Mouse (Mus musculus) thymus, adult 18-20 months (tissue): ENCODE measurements at regions not wholly inside any gene's neighbourhood (a gene's known extent, or its start where the extent isn't known, plus 50 kb on each side); places are given as distances from the start of the nearest gene placed in this dataset.
"Not testable (repeated sequence)": the region's sequence is repeated elsewhere in the genome, so short reads cannot be mapped to it uniquely, and the experiment has no call there.

Experiments
- DNase-seq, 2 experiments: peaks; one replicate each; pipeline ENCODE4 v3.0.0; 2022; ENCODE audit warnings: mixed read lengths in 2 of 2

DNA sequence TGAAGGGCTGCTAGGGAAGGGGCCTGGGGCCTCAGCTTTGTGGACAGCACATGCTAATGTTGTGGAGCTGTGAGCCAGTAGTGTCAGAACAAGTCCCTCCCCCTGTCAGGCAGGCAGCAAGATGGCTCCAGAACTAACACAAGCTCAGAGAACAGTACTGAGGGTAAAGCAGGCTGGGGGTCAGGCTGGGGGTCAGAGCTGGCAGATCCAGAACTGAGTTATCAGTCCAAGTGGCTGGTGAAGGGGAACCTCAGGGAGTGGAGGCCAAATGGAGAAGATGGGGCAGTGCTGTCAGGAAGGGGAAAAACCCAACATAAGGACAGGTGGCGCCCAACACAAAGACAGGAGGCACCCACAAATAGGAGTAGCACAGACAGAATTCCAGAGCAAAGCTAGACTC is 985.1 kb downstream of the 4930447A16Rik start:
- DNase-seq = no peak

DNA sequence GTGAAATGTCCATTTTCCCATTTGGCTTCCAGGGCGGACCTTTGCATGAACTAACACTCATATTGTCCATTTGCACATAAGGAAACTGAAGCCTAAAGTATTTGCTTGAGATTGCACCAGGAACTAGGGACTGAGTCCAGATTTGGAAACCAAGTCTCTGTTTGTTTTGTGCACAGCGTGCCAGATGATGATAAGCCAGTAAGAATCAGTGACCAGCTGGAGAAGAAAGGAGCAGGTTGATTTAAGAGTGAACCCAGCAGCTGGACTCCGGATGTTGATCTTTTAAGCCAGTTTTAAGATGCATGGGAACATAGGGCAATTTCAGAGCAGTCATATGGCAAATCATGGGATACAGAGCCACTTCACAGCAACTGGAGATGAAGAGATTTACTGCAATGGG is 987.1 kb downstream of the 4930447A16Rik start:
- DNase-seq = no peak

DNA sequence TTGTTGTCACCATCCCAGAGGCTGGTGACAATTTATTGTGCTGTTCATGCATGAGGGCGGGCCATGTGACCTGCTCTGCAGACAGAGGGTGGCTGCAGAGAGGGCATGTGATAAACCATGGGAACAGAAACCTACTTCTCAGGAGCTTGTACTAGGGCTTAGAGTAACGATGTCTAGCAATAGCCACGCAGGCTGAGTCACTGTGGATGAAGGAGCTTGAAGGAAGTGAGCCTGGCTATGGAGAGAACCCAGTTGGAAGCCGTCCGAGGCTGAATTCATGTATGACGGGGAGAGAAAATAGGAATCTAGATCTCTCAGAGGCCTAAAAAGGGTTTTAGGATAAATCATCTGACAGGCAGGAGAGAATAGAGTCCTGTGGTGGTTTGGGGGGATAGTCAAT is 988.0 kb downstream of the 4930447A16Rik start:
- no peak for DNase-seq

DNA sequence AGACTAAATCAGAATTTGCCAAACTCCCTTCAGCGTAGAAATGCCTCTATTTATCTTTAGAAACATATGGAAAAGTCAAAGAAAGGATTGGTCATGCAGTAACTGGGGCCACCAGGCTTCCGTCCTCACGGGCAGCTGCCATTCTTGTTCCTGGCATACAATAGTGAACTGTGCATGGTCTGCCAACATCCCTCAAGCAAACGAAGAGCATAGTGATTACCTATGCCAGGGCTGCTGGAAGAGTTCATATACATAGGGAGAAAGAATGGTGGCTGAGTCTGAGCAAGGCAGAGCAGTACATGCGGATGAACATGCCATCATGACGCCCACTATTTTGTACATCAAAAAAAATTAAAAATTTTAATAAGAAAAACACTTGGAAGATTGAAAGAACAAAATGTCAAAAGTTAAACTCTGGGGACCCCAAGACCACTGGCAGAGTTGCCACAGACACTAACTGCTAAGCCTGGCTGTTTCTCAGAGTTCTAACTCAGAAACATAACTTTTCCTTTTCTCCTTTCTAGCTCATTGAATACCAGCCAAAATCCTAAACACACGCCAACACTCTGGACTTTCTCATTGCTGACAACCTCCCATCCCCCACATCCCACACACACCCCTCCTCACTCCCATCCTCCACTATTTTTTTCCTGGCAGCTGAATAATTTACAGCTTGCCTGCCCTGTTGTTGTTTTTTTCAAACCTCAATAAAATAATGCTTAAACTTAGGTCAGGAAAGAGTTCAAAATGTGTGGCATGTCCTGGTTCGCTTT is 989.1 kb downstream of the 4930447A16Rik start:
- no peak for DNase-seq

DNA sequence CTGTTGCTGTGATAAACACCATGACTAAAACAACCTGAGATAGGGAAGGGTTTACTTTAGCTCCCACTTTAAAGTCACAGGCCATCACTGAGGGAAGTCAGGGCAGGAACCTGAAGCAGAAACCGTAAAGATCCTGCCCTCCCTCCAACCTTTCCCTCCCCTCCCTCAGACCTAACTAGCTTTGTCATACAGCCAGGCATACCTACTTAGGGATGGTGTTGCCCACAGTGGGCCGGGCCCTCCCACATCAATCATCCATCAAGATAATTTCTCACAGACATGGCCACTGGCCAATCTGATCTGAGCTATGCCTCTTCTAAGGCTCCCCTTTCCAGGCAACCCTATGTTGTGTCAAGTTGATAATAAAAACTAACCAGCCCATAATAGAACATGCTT is 989.7 kb downstream of the 4930447A16Rik start:
- no peak for DNase-seq

DNA sequence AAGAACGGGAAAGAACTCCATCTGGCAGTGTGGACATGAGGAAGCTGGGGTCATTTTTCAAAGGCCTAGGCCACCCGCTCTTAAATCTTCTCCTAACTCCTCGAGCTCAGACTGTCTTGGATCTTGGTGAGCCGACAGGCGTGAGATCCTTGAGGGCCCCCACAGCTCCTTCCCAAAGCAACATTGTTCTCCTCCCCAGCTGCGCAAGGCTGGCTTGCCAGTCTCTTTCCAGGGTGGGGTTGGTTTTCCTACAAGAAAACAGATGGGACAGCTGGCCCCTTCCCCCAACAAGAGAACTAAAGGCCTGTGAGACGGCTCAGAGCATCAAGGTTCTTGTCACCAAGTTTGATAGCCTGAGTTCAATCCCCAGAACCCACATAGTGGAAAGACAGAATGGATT is 994.3 kb downstream of the 4930447A16Rik start:
- no peak for DNase-seq

DNA sequence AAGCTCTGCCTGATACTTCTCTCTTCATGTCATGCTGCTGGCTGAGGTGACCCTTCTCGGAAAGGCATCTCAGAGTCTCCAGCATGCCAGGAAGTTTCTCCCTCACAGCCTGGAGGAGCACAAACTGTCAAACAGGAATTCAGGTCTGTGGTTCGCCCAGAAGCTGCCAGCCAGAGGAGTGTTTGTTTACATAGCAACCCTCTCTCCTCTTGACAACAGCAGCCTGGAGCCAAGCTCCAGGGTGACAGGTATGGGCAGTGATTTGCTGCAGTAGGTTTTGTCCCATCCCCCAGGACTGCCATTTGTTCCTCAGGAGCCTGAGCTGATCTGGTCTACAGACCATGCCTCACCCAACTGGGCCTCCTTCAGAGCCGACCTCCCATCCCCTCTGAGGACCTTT is 995.4 kb downstream of the 4930447A16Rik start:
- DNase-seq = no peak

DNA sequence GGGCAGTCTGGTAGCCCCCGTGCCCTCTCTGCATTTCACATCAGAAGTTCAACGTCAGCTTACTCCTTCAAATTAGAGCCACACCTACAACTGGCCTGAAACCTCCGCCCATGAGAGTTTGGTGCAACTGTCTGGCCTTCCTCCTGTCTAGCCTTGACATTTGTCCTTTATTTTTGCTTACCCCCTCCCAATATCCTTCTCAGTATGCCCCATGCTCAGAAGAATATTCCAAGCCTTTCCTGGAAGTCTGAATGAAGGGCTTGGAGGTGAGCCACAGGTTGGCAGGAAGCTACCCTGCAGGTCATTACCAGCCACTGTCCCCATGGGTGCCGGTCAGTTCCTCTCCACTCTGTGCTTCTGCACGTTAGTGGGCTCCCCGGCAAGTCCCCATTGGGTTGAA is 997.4 kb downstream of the 4930447A16Rik start:
- DNase-seq = no peak

DNA sequence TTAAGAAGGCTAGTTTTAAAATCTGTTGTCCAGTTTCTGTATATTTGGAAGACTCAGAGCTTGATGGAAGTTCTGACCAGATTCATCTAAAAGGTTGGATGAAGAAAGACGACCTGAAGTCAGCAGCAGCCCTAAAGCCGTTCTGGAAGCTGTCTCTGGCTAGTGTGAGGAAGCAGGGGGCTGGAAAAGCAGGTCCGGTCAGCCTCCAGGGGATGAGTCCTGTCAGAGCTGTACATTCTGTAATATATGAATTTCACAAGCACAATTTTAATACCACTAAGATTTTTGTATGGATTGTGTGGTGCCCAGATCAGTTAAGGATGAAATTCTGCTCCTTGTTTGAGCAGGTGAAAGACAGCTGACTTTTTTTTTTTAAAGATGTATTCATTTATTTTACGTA is 1000.2 kb downstream of the 4930447A16Rik start:
- no peak for DNase-seq

DNA sequence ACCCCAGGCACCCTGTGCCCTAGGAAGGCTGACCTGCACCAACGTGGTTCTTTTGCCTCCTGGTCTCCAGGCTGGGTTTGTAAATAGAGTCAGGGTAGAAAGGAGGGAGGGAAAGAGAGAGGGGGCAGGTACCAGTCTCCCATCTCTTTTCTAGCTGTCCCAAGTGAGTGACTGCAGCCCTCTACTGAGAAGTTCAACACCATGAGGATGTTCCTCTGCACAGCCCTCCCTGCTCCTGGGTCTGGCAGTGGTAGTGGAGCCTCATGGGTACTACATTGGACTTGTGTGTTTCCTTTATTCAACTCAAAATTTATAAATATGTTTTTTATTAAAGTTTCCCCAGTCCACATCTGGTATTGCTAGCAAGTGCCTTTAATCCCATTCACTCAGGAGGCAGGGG is 1002.6 kb downstream of the 4930447A16Rik start:
- DNase-seq = no peak

DNA sequence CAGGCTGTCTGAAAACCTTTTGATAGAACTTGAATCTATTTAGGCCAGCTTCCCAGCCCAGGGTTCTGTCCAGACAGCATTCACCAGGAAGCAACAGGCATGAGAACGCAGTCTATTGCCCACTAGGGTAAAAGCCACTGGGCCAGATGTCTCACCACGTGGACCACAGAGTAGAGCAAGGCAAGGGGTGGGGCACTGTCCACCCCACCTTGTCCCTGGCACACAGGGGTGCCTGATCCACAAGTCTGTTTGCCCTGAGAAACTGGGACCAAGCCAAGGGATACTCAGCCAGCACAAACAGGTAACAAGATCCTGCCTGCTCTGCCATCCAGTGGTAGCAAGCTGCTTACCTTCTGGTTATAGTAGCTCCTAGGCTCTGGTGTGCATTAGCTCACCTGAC is 1006.3 kb downstream of the 4930447A16Rik start:
- no peak for DNase-seq

DNA sequence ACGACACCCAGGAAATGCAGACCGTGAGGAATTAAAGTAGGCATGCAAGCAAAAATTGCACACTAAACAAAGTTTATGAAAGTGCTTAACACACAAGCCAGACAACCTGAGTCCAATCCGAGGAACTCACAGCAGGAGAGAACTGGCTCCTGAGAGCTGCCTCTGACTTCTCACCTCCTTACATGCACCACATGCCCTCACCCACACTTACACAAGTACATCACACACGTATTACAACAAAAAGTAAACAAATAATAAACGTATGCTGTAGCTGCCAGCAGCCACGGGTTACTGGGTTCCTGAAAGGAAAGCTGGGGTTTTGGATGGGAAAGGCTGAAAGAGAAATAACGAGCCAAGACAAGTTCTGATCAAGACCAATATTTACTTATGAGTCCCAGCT is 1008.0 kb downstream of the 4930447A16Rik start:
- no peak for DNase-seq

DNA sequence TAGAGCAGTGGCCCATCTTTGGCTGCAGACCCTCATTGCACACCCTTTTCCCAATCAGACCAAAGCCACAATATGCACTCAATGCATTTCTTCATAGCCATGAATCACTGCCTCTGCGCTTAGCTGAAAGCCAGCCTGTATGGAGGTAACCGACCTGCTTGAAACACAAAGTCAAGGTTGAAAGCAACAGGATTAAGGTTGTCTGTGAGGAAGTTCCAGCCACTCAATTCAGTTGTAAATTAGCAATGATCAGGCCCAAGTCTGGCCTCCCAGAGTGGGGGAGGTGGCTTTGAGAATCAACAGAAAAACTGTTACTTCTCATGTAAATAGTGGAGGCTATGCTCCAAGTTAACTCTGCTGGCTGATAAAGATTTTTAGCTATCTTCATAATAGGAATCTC is 1008.9 kb downstream of the 4930447A16Rik start:
- DNase-seq = not testable (repeated sequence)
